Mouse (Mus musculus): ENCODE data around the gene Cyp2r1. TPM values are rescaled to one million over a fixed set of nuclear protein-coding genes. Genes with fewer than 3 reads are reported as not detected.

Cyp2r1 gene
- polyA plus RNA-seq (2012; rRNA removed; ENCODE audit: low replicate concordance), result 0.81 and 0.86 TPM in 2 replicates

DNA sequence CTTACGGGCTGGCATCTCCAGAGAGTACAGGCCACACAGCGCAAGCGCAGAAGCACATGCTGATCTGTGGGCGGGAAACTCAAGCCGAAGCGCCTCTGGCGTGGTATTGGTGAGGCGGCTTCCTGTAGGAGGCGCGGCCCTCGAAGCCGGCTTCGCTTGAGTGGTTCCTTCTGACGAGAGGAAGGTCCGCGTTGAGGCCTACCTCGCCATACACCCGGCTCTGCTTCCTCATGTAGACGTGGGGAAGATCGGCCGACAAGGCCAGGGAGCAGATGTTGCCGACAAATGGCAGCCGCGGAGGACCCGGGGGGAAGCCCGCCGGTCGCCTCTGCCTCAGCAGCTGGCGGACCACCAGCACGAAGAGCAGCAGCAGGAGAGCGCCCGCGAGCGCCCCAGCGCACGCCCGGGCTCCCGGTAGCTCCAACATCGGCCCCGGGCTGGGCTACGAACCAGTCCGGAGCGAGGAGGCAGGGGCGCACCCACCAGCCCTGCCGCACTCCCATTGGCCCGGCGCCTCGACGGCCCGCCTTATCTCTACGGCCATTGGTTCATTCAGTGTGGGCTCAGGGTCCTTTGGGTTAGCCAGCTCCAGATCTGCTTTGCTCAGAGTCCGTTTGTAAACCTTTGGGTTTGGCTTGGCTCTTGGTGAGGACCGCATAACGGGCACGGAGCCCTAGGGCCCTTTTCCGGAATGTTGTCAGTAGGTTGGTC lies at the start of gene Cyp2r1:
TSS of gene Cyp2r1 (minus strand) at position 442 of the 711 bp plus-strand sequence.

Other genes with a start within 250 kb of the Cyp2r1 start
- 37.8 and 72.6 TPM in 2 replicates for gene Pde3b, start 147.7 kb downstream of the Cyp2r1 start, polyA plus RNA-seq (2012; rRNA removed; ENCODE audit: low replicate concordance)
- 1.6 and 2.8 TPM in 2 replicates for gene Calca, start 73.4 kb upstream of the Cyp2r1 start, polyA plus RNA-seq (2012; rRNA removed; ENCODE audit: low replicate concordance)
- gene Calcb, start 155.7 kb upstream of the Cyp2r1 start, polyA plus RNA-seq (2012; rRNA removed; ENCODE audit: low replicate concordance), result not detected in 2 replicates
- 0.89 and 0.92 TPM in 2 replicates for gene Insc, start 180.7 kb upstream of the Cyp2r1 start, polyA plus RNA-seq (2012; rRNA removed; ENCODE audit: low replicate concordance)